Mouse (Mus musculus) midbrain, embryonic 16.5 days (tissue): ENCODE results near the gene Pla2g2c. TPM values are rescaled to one million over a fixed set of nuclear protein-coding genes. Genes with fewer than 3 reads are reported as not detected.

Experiments used
- ATAC-seq: fragments of 200-750 bp; cut with Nextera tagmentation; 2 replicates; pipeline ENCODE4 v1.8.0; 2017; ENCODE audit warnings: moderate TSS enrichment
- H3K27ac ChIP-seq: fragments of 300-500 bp; sonication (generic); 2 replicates; pipeline ENCODE4 v1.5.1; 2014; ENCODE audit warnings: mild to moderate bottlenecking, low read length, mixed read lengths
- H3K27me3 ChIP-seq: fragments of 300-500 bp; sonication (generic); 2 replicates; pipeline ENCODE4 v1.6.1; 2014; ENCODE audit warnings: low read depth, low read length, mixed read lengths; ENCODE audit not compliant: control insufficient read depth, insufficient read depth
- H3K36me3 ChIP-seq: fragments of 300-500 bp; sonication (generic); 2 replicates; pipeline ENCODE4 v1.6.1; 2014; ENCODE audit warnings: mild to moderate bottlenecking, low read length, moderate library complexity, mixed read lengths; ENCODE audit not compliant: control insufficient read depth, insufficient read depth
- H3K4me1 ChIP-seq: fragments of 300-500 bp; sonication (generic); 2 replicates; pipeline ENCODE4 v1.6.1; 2014; ENCODE audit warnings: mild to moderate bottlenecking, low read length, mixed read lengths; ENCODE audit not compliant: control insufficient read depth, insufficient read depth
- H3K4me2 ChIP-seq: fragments of 300-500 bp; sonication (generic); 2 replicates; pipeline ENCODE4 v1.6.1; 2014; ENCODE audit warnings: mild to moderate bottlenecking, low read length, mixed read lengths
- H3K4me3 ChIP-seq: fragments of 300-500 bp; sonication (generic); 2 replicates; pipeline ENCODE4 v1.5.1; 2014; ENCODE audit warnings: low read depth, mild to moderate bottlenecking, low read length, moderate library complexity, mixed read lengths
- H3K9ac ChIP-seq: fragments of 300-500 bp; sonication (generic); 2 replicates; pipeline ENCODE4 v1.6.1; 2014; ENCODE audit warnings: low read depth, low read length, mixed read lengths
- H3K9me3 ChIP-seq: fragments of 300-500 bp; sonication (generic); replicated peaks from 2 replicates; pipeline ENCODE4 v1.6.1; 2014; ENCODE audit warnings: mild to moderate bottlenecking, low read length, mixed read lengths; ENCODE audit not compliant: control insufficient read depth, poor library complexity, severe bottlenecking
- WGBS: fragments of 180-500 bp; shearing (Covaris S2); extraction: QIAGEN DNeasy Blood & Tissue Kit; methylation state at CpG from one replicate; pipeline ENCODE4 v1.1.7; 2014; 5-methylcytosine and 5-hydroxymethylcytosine counted together
- polyA plus RNA-seq: library from polyadenylated mRNA; unstranded; fragments of >200 nt; fragmentation: Nextera tagmentation; extraction: Ambion mirVana; gene quantifications from 2 replicates; pipeline ENCODE4 v1.2.1, GENCODE M21; 2015

Pla2g2c gene
- polyA plus RNA-seq, 1 experiment from 2014 or later: 0.25 TPM

GRCm38 (mm10) chr4:138792599-138792998 is 68.0 kb downstream of the Pla2g2c start:
- Histone ChIP-seq H3K9ac (no peak overlapping the region), H3K4me1 (no peaks in the 10 kb centered on the region), H3K27me3 (no peaks in the 10 kb centered on the region), H3K36me3 (no peaks in the 10 kb centered on the region), H3K4me2 (no peak overlapping the region), H3K27ac (no peak overlapping the region), H3K4me3 (no peak overlapping the region), H3K9me3 (no peaks in the 10 kb centered on the region)
- 76% methylated on average over 9 of the region's 9 CpGs for WGBS
- no peak for ATAC-seq

GRCm38 (mm10) chr4:138793276-138793675 is 68.7 kb downstream of the Pla2g2c start:
- Histone ChIP-seq H3K36me3 (no peaks in the 10 kb centered on the region), H3K9ac (no peak overlapping the region), H3K4me2 (no peak overlapping the region), H3K9me3 (no peaks in the 10 kb centered on the region), H3K27ac (no peak overlapping the region), H3K27me3 (no peaks in the 10 kb centered on the region), H3K4me1 (no peaks in the 10 kb centered on the region), H3K4me3 (no peak overlapping the region)
- 62% methylated on average over 2 of the region's 2 CpGs for WGBS
- no peak for ATAC-seq

- ATAC-seq: no peak
- H3K4me3 ChIP-seq: no peak overlapping the region
- H3K9me3 ChIP-seq: no peaks in the 10 kb centered on the region
- H3K27ac ChIP-seq: no peak overlapping the region
- H3K9ac ChIP-seq: no peak overlapping the region
- H3K27me3 ChIP-seq: no peaks in the 10 kb centered on the region
- H3K4me2 ChIP-seq: no peak overlapping the region
- H3K36me3 ChIP-seq: no peaks in the 10 kb centered on the region
- 88% methylated on average over 6 of the region's 6 CpGs for WGBS
- H3K4me1 ChIP-seq: no peaks in the 10 kb centered on the region
Observed at GRCm38 (mm10) chr4:138794344-138794743, 69.8 kb downstream of the Pla2g2c start.

Other genes with a start within 250 kb of the Pla2g2c start
- 2.3 and 2.8 TPM in 2 replicates for gene Vwa5b1, start 88.9 kb upstream of the Pla2g2c start, polyA plus RNA-seq
- 4.7 and 5.4 TPM in 2 replicates for gene Ubxn10, start 12.4 kb downstream of the Pla2g2c start, polyA plus RNA-seq
- 0.11 TPM in 1 of 2 replicates, not detected in the other for gene Pla2g2f, start 32.8 kb downstream of the Pla2g2c start, polyA plus RNA-seq
- 0.20 TPM in 1 of 2 replicates, not detected in the other for gene Pla2g2d, start 50.9 kb downstream of the Pla2g2c start, polyA plus RNA-seq
- gene Pla2g5, start 138.7 kb downstream of the Pla2g2c start, polyA plus RNA-seq: 0.79 and 1.1 TPM in 2 replicates
- gene Gm13030, start 149.2 kb downstream of the Pla2g2c start, polyA plus RNA-seq: not detected in 2 replicates
- not detected in 2 replicates for gene Pla2g2e, start 153.2 kb downstream of the Pla2g2c start, polyA plus RNA-seq
- 2.3 and 2.4 TPM in 2 replicates for gene Otud3, start 189.2 kb downstream of the Pla2g2c start, polyA plus RNA-seq
- gene Rnf186, start 242.3 kb downstream of the Pla2g2c start, polyA plus RNA-seq: not detected in 2 replicates
- gene Tmco4, start 248.1 kb downstream of the Pla2g2c start, polyA plus RNA-seq: 0.62 and 0.84 TPM in 2 replicates